Mouse (Mus musculus): Measurements from ENCODE around the gene Ccdc38. TPM values are rescaled to one million over a fixed set of nuclear protein-coding genes. Genes with fewer than 3 reads are reported as not detected.
A peak's percentile ranks its signal among the peaks of the same experiment; 100 is the strongest.

The Ccdc38 gene
- total RNA-seq, 2 experiments from 2014 or later = not detected

- Histone ChIP-seq H3K27ac (no peak overlapping the region), H3K4me3 (no peak overlapping the region)
- DNase-seq (ENCODE audit: low spot score in 2 of 2) = no peak
- TF ChIP-seq CTCF (conservative IDR thresholded peaks at IDR 0.05) = no peak
Observed at GRCm38 (mm10) chr10:93596641-93597040, 56.2 kb downstream of the Ccdc38 start.

GRCm38 (mm10) chr10:93602309-93602708 lies 61.9 kb downstream of the Ccdc38 start:
- DNase-seq (ENCODE audit: low spot score in 2 of 2) = no peak
- no peak for TF ChIP-seq CTCF (conservative IDR thresholded peaks at IDR 0.05)
- no peak overlapping the region for H3K27ac ChIP-seq
- no peak overlapping the region for H3K4me3 ChIP-seq

- TF ChIP-seq CTCF (conservative IDR thresholded peaks at IDR 0.05) = peak; percentile 56
- no peak overlapping the region for H3K27ac ChIP-seq
- no peak overlapping the region for H3K4me3 ChIP-seq
- DNase-seq (ENCODE audit: low spot score in 2 of 2) = no peak
Observed at GRCm38 (mm10) chr10:93603256-93603655, 62.8 kb downstream of the Ccdc38 start.

- no peak for DNase-seq (ENCODE audit: low spot score in 2 of 2)
- no peak overlapping the region for H3K4me3 ChIP-seq
- H3K27ac ChIP-seq = no peak overlapping the region
- no peak for TF ChIP-seq CTCF (conservative IDR thresholded peaks at IDR 0.05)
Observed at GRCm38 (mm10) chr10:93606326-93606725, 65.9 kb downstream of the Ccdc38 start.

DNA sequence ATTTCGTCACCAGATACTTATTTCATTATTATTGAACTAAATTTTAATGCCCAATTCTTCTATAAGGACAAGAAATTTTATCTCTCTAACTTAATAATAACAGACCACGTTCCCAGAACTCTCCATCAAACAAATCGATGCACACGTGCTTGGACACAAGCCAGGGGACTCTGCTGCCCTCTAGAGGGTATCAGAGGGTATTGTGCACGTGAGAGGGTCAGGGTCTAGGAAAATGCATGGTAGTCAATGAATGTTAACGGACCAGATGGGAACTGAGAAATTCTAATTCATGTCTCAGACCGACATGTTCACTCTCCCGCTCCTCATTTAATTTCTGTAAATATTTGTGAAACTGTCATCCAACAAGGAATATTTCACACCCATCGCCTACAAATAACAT lies 67.6 kb downstream of the Ccdc38 start:
- peak; percentile 66 for TF ChIP-seq CTCF (conservative IDR thresholded peaks at IDR 0.05)
- no peak for DNase-seq (ENCODE audit: low spot score in 2 of 2)
- Histone ChIP-seq H3K4me3 (no peak overlapping the region), H3K27ac (no peak overlapping the region)

DNA sequence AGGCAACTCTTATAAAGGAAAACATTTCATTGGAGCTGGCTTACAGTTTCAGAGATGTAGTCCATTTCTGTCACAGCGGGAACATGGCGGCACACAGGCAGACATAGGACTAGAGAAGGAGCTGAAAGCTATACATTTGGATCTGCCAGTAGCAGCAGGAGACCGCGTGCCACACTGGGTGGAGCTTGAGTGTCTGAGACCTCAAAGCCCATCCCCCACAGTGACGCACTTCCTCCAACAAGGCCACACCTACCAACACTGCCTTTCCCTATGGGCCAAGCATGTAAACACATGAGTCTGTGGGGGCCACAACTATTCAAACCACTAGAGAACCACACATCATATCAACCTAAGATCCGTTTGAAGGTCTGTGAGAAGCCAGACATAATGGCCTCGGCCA lies 68.8 kb downstream of the Ccdc38 start:
- Histone ChIP-seq H3K4me3 (no peak overlapping the region), H3K27ac (no peak overlapping the region)
- DNase-seq (ENCODE audit: low spot score in 2 of 2) = no peak
- no peak for TF ChIP-seq CTCF (conservative IDR thresholded peaks at IDR 0.05)

DNA sequence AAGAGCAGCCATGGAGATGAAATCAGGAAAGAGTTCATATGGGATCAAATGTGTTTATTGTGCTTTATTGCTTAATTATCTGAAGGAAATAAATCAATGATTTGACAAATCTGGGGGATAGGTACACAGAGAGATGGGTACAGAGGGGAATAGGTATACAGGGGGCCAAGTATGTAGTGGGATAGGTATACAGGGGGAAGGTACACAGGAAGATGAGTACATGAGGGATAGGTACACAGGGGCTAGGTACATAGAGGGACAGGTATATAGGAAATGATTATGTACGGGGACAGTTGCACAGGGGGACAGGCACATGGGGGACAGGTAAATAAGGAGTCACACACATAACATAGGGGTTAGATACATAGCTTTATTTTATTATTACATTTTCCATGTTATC lies 70.5 kb downstream of the Ccdc38 start:
- TF ChIP-seq CTCF (conservative IDR thresholded peaks at IDR 0.05) = no peak
- H3K27ac ChIP-seq = no peak overlapping the region
- H3K4me3 ChIP-seq = no peak overlapping the region
- DNase-seq (ENCODE audit: low spot score in 2 of 2) = no peak

DNA sequence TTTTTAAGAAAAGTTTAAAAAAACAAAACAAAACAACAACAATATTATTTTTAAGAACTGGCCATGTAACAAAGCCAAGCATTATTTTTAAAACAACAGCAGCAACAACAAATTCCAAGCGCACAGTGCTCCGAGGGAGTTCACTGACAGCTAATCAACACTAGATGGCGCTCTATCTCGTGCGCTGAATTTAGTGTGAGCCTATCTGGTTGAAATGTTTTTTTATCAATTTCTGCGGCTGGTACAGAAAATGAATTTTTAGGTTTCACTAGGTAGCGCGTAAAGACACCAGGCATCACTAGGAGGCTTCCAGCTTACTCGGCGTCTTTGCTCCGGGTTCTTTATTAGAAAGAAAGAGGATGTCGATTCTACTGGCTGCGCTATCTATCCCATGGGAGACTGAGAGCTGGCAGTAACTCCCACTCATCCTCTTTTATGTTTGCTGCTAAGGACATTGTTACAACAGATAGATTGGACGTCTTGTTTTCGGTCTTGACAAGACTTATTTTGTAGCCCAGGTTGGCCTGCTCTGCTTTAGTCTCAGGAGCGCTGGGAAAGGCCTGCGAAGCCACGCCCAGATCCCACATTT lies 71.1 kb downstream of the Ccdc38 start:
- TF ChIP-seq CTCF (conservative IDR thresholded peaks at IDR 0.05) = peak; percentile 95
- Histone ChIP-seq H3K4me3 (no peak overlapping the region), H3K27ac (no peak overlapping the region)
- DNase-seq (ENCODE audit: low spot score in 2 of 2) = peak; percentile 44 to 55

DNA sequence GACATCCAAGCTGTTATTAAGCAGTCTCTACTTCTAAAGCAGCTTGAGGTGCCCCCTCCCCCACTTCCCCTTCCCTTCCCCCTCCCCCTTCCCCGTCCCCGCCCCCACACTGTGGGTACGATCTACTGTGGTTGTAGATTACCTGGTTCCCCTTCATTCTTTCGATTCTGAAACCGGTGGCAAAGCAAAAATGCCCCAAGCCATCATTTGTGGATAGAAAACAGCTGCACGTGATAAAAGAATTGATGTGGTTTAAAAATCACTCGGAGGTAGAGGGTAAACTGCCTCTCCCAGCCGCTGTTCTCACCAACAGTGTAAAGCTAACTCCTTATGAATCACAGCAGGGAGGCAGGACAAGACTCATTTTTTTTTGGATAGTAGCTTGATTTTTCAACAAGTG lies 74.4 kb downstream of the Ccdc38 start:
- H3K27ac ChIP-seq = no peak overlapping the region
- no peak for DNase-seq (ENCODE audit: low spot score in 2 of 2)
- H3K4me3 ChIP-seq = no peak overlapping the region
- TF ChIP-seq CTCF (conservative IDR thresholded peaks at IDR 0.05) = no peak

DNA sequence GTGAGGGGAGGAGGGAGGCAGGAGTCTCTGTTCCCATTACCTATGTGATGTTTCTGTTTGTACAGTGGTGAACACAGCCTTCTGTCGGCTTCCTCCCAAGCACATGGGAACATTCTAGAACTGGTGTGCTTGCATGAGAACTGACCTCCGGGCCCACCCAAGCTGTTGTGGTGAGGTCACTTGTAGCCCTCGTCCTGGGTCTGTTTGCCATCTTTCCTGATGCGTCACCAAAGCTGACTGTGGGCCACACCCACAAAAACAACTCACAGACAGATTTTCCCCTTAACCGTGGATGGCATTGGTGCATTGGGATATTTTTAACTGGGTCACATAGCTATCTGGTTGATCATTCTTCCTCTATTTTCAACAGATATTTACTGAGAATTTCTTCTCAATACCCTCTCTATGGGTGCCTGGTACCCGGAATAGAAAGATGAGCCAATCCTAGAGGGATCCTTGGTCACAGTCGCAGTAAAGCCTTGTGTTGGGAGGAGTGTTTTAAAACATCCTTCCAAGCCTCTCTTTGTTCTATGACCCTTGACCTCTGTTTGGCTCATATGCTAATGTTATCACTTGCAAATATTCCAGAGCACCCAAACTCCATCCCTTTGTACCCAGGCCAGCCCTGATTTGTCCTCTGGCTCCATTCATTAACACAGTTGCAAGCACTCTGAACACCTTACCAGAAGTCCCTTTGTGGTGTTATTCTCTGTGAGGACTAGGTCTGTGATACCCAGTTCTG lies 80.2 kb downstream of the Ccdc38 start:
- DNase-seq (ENCODE audit: low spot score in 2 of 2) = no peak
- no peak overlapping the region for H3K27ac ChIP-seq
- no peak for TF ChIP-seq CTCF (conservative IDR thresholded peaks at IDR 0.05)

GRCm38 (mm10) chr10:93623725-93624124 lies 83.3 kb downstream of the Ccdc38 start:
- no peak for TF ChIP-seq CTCF (conservative IDR thresholded peaks at IDR 0.05)
- no peak for DNase-seq (ENCODE audit: low spot score in 2 of 2)
- Histone ChIP-seq H3K27ac (no peak overlapping the region), H3K4me3 (no peak overlapping the region)

More for the DNA sequence above, 80.2 kb downstream of the Ccdc38 start:
- H3K4me3 ChIP-seq = no peak overlapping the region

GRCm38 (mm10) chr10:93624151-93624550 lies 83.7 kb downstream of the Ccdc38 start:
- Histone ChIP-seq H3K4me3 (no peak overlapping the region), H3K27ac (no peak overlapping the region)
- TF ChIP-seq CTCF (conservative IDR thresholded peaks at IDR 0.05) = no peak
- DNase-seq (ENCODE audit: low spot score in 2 of 2) = no peak

DNA sequence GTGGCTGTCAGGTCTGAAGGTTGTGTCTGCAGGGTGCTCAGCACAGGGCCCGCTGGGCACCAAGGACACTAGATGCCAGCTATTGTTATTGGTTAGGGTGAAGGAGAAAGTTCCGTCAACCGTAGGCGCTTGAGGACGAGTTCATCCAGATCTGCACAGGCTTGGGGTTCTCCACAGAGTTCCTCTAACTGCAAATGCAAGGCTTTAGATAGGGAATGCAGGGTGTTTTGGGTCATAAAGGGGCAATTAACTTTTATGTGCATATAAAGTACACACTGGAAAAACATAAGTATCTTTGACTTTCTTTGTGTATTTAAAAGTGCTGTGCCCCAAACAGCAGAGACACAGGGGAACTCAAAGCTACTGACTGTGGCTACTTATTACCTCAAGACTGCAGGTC lies 89.9 kb downstream of the Ccdc38 start:
- no peak for TF ChIP-seq CTCF (conservative IDR thresholded peaks at IDR 0.05)
- Histone ChIP-seq H3K4me3 (no peak overlapping the region), H3K27ac (no peak overlapping the region)
- DNase-seq (ENCODE audit: low spot score in 2 of 2) = no peak

- TF ChIP-seq CTCF (conservative IDR thresholded peaks at IDR 0.05) = no peak
- Histone ChIP-seq H3K4me3 (no peak overlapping the region), H3K27ac (no peak overlapping the region)
- DNase-seq (ENCODE audit: low spot score in 2 of 2) = no peak
Observed at GRCm38 (mm10) chr10:93632086-93632485, 91.7 kb downstream of the Ccdc38 start.
